Mouse (Mus musculus) intestine, embryonic 14.5 days (tissue): ENCODE results near the gene Zranb3. TPM values are rescaled to one million over a fixed set of nuclear protein-coding genes. Genes with fewer than 3 reads are reported as not detected.

Experiments used
- ATAC-seq: fragments of 200-750 bp; cut with Nextera tagmentation; replicated peaks from 2 replicates; pipeline ENCODE4 v1.8.0; 2017; ENCODE audit warnings: low read depth, moderate number of reproducible peaks, moderate TSS enrichment, moderate library complexity; ENCODE audit not compliant: low FRiP score, low TSS enrichment
- DNase-seq: peaks from one replicate; pipeline ENCODE4 v3.0.0-alpha.2; 2018; ENCODE audit warnings: low spot score
- H3K27ac ChIP-seq: fragments of 300-500 bp; sonication (generic); 2 replicates; pipeline ENCODE4 v1.5.1; 2014; ENCODE audit warnings: low read depth, mild to moderate bottlenecking, control low read depth
- H3K27me3 ChIP-seq: fragments of 300-500 bp; sonication (generic); replicated peaks from 2 replicates; pipeline ENCODE4 v1.6.1; 2014; ENCODE audit warnings: low read length, control low read depth; ENCODE audit not compliant: control insufficient read depth, insufficient read depth
- H3K36me3 ChIP-seq: fragments of 300-500 bp; sonication (generic); 2 replicates; pipeline ENCODE4 v1.6.1; 2014; ENCODE audit warnings: low read length, control low read depth; ENCODE audit not compliant: control insufficient read depth, insufficient read depth
- H3K4me1 ChIP-seq: fragments of 300-500 bp; sonication (generic); replicated peaks from 2 replicates; pipeline ENCODE4 v1.6.1; 2014; ENCODE audit warnings: low read length, control low read depth, mixed read lengths; ENCODE audit not compliant: control insufficient read depth, insufficient read depth
- H3K4me2 ChIP-seq: fragments of 300-500 bp; sonication (generic); 2 replicates; pipeline ENCODE4 v1.6.1; 2014; ENCODE audit warnings: low read length
- H3K4me3 ChIP-seq: fragments of 300-500 bp; sonication (generic); 2 replicates; pipeline ENCODE4 v1.5.1; 2014; ENCODE audit warnings: low read depth, low read length, control low read depth, mixed read lengths
- H3K9ac ChIP-seq: fragments of 300-500 bp; sonication (generic); 2 replicates; pipeline ENCODE4 v1.6.1; 2014; ENCODE audit warnings: mild to moderate bottlenecking, low read length
- H3K9me3 ChIP-seq: fragments of 300-500 bp; sonication (generic); 2 replicates; pipeline ENCODE4 v1.6.1; 2016; ENCODE audit warnings: low read length, control low read depth; ENCODE audit not compliant: control insufficient read depth
- WGBS: fragments of 180-500 bp; shearing (Covaris S2); extraction: QIAGEN DNeasy Blood & Tissue Kit; methylation state at CpG from one replicate; pipeline ENCODE4 v1.1.7; 2014; 5-methylcytosine and 5-hydroxymethylcytosine counted together
- polyA plus RNA-seq: library from polyadenylated mRNA; unstranded; fragments of >200 nt; fragmentation: Nextera tagmentation; extraction: Ambion mirVana; gene quantifications from 2 replicates; pipeline ENCODE4 v1.2.1, GENCODE M21; 2014

Zranb3 gene
- polyA plus RNA-seq, 1 experiment from 2014 or later: 8.4 TPM

DNA sequence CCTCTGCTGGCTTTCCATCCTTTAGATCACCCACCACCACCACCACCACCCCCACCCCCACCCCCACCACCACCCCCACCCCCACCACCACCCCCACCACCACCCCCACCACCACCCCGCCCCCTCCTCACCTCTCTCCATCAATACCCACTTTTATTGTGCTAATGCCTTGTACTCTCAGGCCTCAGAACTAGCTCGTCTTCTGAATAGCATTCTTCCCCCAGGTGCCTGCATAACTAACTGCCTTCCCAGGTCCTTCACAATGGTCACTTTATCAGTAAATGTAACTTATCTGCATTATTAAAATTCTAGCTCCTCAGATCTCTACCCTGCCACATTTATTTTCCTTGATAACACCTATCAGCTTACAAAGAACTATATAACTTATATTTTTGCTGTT lies 8.2 kb downstream of the Zranb3 start:
- H3K4me2 ChIP-seq: no peak overlapping the region
- WGBS: 80% methylated on average over 2 of the region's 2 CpGs
- H3K4me1 ChIP-seq: no peaks in the 10 kb centered on the region
- no peaks in the 10 kb centered on the region for H3K27me3 ChIP-seq
- H3K27ac ChIP-seq: no peak overlapping the region
- H3K9me3 ChIP-seq: 0 out of 2 replicates have a peak, but pooled peaks cover 3% of the 10 kb centered on the region
- peaks cover 14% of the 10 kb centered on the region for H3K36me3 ChIP-seq
- ATAC-seq (no peak), DNase-seq (no peak)
- no peak overlapping the region for H3K4me3 ChIP-seq
- no peak overlapping the region for H3K9ac ChIP-seq

DNA sequence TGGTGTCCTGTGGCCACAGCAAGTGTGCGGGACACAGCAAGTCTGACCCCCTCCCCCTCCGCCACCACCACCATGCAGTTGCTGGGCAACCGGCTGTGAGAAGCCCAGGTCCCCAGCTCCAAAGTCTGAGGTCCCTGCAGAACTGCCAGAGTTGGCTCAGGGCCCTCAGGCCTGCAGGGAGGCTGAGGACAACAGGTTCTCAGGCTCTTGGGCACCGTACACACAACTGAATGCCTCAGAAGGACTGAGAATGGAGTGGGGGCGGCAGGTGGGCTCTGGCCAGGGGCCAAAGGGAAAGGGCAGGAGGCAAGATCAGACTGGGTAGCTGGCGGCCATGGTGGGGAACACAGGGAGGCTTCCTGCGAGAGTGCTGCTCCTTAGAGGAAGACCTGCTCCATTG lies 20.0 kb downstream of the Zranb3 start:
- WGBS: 83% methylated on average over 7 of the region's 7 CpGs
- Histone ChIP-seq H3K4me3 (no peak overlapping the region), H3K4me2 (no peak overlapping the region), H3K27me3 (no peaks in the 10 kb centered on the region), H3K9me3 (no peaks in the 10 kb centered on the region), H3K4me1 (no peaks in the 10 kb centered on the region), H3K9ac (no peak overlapping the region), H3K27ac (no peak overlapping the region), H3K36me3 (peaks cover 9% of the 10 kb centered on the region; the same call in 1 of the 2 replicates)
- ATAC-seq: no peak
- no peak for DNase-seq

DNA sequence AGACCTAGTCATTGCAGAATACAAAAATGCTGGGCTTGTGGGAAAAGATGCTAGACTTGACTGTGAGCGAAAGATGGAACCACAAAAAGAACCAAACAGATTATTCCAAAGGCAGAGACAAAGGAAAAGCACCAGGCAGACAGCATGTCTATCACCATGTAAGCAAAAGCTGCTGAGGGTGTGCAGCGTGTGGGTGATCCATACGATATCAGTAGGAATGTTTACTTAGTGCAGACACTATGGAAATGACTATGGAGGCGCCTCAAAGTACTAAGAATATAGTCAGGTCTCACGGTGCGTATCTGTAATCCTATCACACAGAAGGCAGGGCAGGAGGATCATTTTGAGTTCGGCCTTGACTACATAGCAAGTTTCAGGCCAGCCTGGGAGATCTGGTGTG lies 21.0 kb downstream of the Zranb3 start:
- no peak overlapping the region for H3K9ac ChIP-seq
- H3K4me3 ChIP-seq: no peak overlapping the region
- no peaks in the 10 kb centered on the region for H3K27me3 ChIP-seq
- no peak overlapping the region for H3K27ac ChIP-seq
- 78% methylated on average over 7 of the region's 7 CpGs for WGBS
- DNase-seq (no peak), ATAC-seq (no peak)
- no peaks in the 10 kb centered on the region for H3K9me3 ChIP-seq
- H3K4me1 ChIP-seq: no peaks in the 10 kb centered on the region
- H3K4me2 ChIP-seq: no peak overlapping the region
- H3K36me3 ChIP-seq: peaks cover 9% of the 10 kb centered on the region; the same call in 1 of the 2 replicates

DNA sequence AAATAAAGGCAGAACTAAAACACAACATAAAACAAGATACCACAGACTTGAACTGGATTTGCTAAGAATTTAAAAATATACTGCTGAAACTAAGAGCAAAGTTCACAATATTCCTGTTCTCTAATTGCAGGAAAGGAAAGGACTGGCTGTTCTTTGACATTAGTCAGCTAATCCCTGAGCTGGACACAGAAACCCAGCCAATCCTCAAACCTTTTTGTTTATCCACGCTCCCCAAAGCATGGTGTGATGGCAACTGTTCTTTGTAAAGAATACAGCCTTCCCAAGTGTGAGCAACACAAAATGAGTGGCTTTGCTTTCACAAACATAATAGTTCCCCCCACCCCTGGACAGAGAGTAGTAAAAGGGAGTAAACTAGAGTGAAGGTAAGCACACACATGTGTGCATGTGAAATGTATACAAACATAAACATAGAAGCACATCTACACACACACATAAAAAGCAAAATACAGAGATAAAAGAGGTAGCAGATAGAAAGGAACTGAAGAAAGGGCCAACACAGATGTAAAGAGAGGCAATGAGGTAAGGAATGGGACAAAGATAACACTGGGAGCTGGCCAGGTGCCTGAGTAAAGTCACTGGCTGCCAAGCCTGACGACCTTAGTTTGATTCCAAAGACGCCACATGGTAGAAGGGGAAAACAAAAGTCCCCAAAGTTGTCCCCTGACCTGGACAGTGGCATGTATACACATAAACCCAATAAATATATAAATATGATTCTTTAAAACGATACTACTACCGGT lies 21.7 kb downstream of the Zranb3 start:
- DNase-seq (no peak), ATAC-seq (no peak)
- Histone ChIP-seq H3K27ac (no peak overlapping the region), H3K36me3 (peaks cover 9% of the 10 kb centered on the region; the same call in 1 of the 2 replicates), H3K4me1 (no peaks in the 10 kb centered on the region), H3K4me3 (no peak overlapping the region), H3K9me3 (no peaks in the 10 kb centered on the region), H3K9ac (no peak overlapping the region), H3K27me3 (no peaks in the 10 kb centered on the region), H3K4me2 (no peak overlapping the region)
- WGBS: 87% methylated on average over 5 of the region's 5 CpGs

DNA sequence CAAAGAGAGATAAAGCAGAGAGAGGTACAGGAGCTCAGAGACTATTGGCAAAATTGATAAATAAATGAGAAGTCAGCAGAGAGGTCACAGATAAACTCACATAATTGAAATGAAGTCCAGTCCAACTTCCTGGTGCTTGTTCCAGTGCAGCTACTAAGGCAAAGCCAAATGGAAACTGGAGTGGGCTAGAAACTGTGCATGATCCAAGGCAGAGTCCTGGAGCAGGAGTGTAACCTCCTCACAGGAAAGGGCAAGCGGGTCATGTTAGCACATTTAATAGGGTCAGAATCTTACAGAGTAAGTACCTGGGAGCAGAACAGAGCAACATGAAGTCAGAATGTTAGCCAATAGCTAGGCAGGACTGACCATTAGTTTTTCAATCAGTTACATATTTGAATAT lies 24.2 kb downstream of the Zranb3 start:
- H3K4me1 ChIP-seq: no peaks in the 10 kb centered on the region
- no peak overlapping the region for H3K4me2 ChIP-seq
- ATAC-seq (no peak), DNase-seq (no peak)
- H3K9ac ChIP-seq: no peak overlapping the region
- H3K4me3 ChIP-seq: no peak overlapping the region
- 96% methylated on average over 1 of the region's 1 CpGs for WGBS
- peaks cover under 1% of the 10 kb centered on the region; the same call in 1 of the 2 replicates for H3K9me3 ChIP-seq
- H3K36me3 ChIP-seq: peaks cover 10% of the 10 kb centered on the region
- no peak overlapping the region for H3K27ac ChIP-seq
- no peaks in the 10 kb centered on the region for H3K27me3 ChIP-seq

DNA sequence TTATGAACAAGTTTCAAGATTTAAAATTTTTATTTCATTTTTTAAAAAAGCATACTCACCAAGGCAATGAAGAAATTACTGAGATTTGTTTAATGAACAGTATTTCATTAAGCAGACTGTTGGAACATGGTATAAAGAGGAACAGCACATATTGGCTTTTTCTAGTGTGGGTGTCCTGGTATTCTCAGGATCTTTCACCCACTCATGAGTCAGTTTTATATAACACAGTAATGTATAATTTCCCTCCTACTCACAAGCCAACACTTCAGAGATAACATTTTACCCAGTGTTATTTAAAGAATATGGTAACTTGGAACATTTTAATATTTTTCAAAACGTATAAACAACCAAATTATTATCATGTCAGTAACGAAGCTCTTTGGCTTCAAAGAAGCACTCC lies 25.1 kb downstream of the Zranb3 start:
- no peak overlapping the region for H3K9ac ChIP-seq
- H3K27me3 ChIP-seq: no peaks in the 10 kb centered on the region
- H3K4me3 ChIP-seq: no peak overlapping the region
- no peak for ATAC-seq
- H3K36me3 ChIP-seq: peaks cover 10% of the 10 kb centered on the region
- H3K4me1 ChIP-seq: no peaks in the 10 kb centered on the region
- H3K4me2 ChIP-seq: no peak overlapping the region
- peaks cover 2% of the 10 kb centered on the region; the same call in 1 of the 2 replicates for H3K9me3 ChIP-seq
- 91% methylated on average over 2 of the region's 2 CpGs for WGBS
- DNase-seq: no peak
- no peak overlapping the region for H3K27ac ChIP-seq

DNA sequence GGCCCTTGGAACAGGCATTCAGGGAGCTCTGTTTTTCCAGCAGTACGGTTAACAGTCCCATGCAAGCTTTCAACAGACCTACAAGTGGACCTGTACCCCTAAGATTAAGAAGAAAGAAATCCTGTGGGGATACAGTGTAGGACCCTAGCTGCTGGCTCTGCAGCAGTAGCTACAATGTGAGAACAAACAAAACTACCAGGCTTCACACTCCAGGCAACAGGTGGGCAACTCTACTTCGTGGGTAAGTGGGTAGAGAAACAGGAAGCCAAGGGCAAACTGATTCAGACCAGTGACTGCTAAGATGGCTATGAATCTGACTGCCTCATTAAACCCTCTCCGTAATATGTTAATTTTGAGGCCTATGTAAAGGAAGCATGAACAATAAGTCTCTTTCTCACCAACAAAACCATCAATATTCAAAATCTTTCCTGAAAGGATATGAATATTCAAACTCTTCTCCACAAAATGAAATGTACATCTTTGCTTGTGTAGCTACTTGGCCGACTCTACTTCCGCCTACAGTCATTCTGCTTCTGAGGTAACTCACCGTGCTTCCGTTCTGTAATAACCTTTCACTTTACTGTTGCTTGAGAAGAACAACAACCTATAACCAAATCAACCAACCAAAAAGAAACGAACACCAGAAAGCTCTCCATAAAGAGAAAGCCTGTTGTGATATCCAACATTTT lies 25.9 kb downstream of the Zranb3 start:
- H3K4me1 ChIP-seq: no peaks in the 10 kb centered on the region
- ATAC-seq (no peak), DNase-seq (no peak)
- no peak overlapping the region for H3K4me2 ChIP-seq
- H3K27ac ChIP-seq: no peak overlapping the region
- 92% methylated on average over 8 of the region's 8 CpGs for WGBS
- H3K4me3 ChIP-seq: no peak overlapping the region
- H3K27me3 ChIP-seq: no peaks in the 10 kb centered on the region
- H3K9ac ChIP-seq: no peak overlapping the region
- peaks cover 10% of the 10 kb centered on the region for H3K36me3 ChIP-seq
- H3K9me3 ChIP-seq: peaks cover 2% of the 10 kb centered on the region; the same call in 1 of the 2 replicates

DNA sequence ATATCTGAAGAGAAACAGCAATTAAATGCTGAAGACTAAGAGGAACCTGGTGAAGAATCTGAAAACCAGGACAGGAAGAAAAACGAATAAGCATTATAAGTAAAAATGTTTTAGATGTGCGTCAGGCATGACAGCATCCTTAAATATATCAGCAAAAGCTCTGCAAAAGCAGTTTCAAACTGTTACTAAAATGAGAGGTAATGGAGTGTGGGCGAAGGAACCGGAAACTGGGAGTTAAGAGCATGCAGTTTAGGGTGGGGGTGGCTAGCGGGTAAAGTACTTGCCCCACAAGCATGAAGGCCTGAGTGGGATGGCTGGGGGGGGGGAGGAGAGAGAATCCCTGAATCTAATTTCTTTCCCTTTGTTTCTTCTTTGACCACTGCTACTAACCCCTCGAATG lies 29.8 kb downstream of the Zranb3 start:
- 0 out of 2 replicates have a peak, but pooled peaks cover 4% of the 10 kb centered on the region for H3K4me1 ChIP-seq
- H3K27ac ChIP-seq: no peak overlapping the region
- H3K9me3 ChIP-seq: peaks cover 2% of the 10 kb centered on the region; the same call in 1 of the 2 replicates
- no peaks in the 10 kb centered on the region for H3K27me3 ChIP-seq
- H3K36me3 ChIP-seq: peaks cover 4% of the 10 kb centered on the region; the same call in 1 of the 2 replicates
- WGBS: 93% methylated on average over 6 of the region's 6 CpGs
- H3K4me2 ChIP-seq: no peak overlapping the region
- no peak overlapping the region for H3K9ac ChIP-seq
- DNase-seq (no peak), ATAC-seq (no peak)
- no peak overlapping the region for H3K4me3 ChIP-seq
